Mouse (Mus musculus) CH12.LX (cell line): ENCODE measurements at regions not wholly inside any gene's neighbourhood (a gene's known extent, or its start where the extent isn't known, plus 50 kb on each side); places are given as distances from the start of the nearest gene placed in this dataset.

Source experiments
- DNase-seq: peaks from one replicate; pipeline ENCODE4 v3.0.0-alpha.2; 2013; ENCODE audit errors: extremely low read depth
- H3K27ac ChIP-seq: 2 replicates; pipeline ENCODE4 v1.5.1; 2012; ENCODE audit warnings: low read depth, mild to moderate bottlenecking, control low read depth, moderate library complexity; ENCODE audit not compliant: insufficient read depth
- H3K27me3 ChIP-seq: replicated peaks from 2 replicates; pipeline ENCODE3; 2012; ENCODE audit warnings: inconsistent platforms
- H3K36me3 ChIP-seq, 2 experiments: replicated peaks in 1 of 2; 2 replicates each; pipeline versions ENCODE3 to v1.6.1; 2012; ENCODE audit warnings: inconsistent platforms in 1 of 2, low read length in 1 of 2, mild to moderate bottlenecking in 1 of 2, mixed read lengths in 1 of 2, moderate library complexity in 1 of 2; ENCODE audit not compliant: control insufficient read depth in 1 of 2, insufficient read depth in 1 of 2
- H3K4me1 ChIP-seq, 2 experiments: 2 replicates each; pipeline ENCODE4 v1.6.1; 2012; ENCODE audit warnings: inconsistent platforms in 1 of 2, moderate library complexity in 1 of 2; ENCODE audit not compliant: insufficient read depth in 2 of 2, control insufficient read depth in 1 of 2
- H3K4me2 ChIP-seq: 2 replicates; pipeline ENCODE4 v1.6.1; 2012; ENCODE audit warnings: low read depth, mild to moderate bottlenecking, control low read depth; ENCODE audit not compliant: poor library complexity, insufficient read depth, severe bottlenecking
- H3K4me3 ChIP-seq, 3 experiments: fragments of 150-350 bp in 1 of 3; sonication (generic) in 1 of 3; replicated peaks in 1 of 3; 2 replicates each; pipeline versions ENCODE3 to v1.5.1; 2011 to 2012; ENCODE audit warnings: low read depth in 2 of 3, low read length in 2 of 3, mild to moderate bottlenecking in 2 of 3, moderate library complexity in 2 of 3, control low read depth in 1 of 3, improper control_type of control experiment in 1 of 3, inconsistent platforms in 1 of 3, mixed read lengths in 1 of 3; ENCODE audit not compliant: poor library complexity in 1 of 3
- H3K79me2 ChIP-seq: replicated peaks from 2 replicates; pipeline ENCODE4 v1.6.1; 2012; ENCODE audit warnings: mild to moderate bottlenecking, moderate library complexity; ENCODE audit not compliant: control insufficient read depth, poor library complexity, insufficient read depth, severe bottlenecking; ENCODE audit errors: extremely low read depth
- H3K9ac ChIP-seq: 2 replicates; pipeline ENCODE4 v1.6.1; 2012; ENCODE audit warnings: low read depth, mild to moderate bottlenecking, control low read depth, moderate library complexity; ENCODE audit not compliant: insufficient read depth
- H3K9me3 ChIP-seq: replicated peaks from 2 replicates; pipeline ENCODE3; 2012; ENCODE audit warnings: low read length, inconsistent platforms, mixed read lengths
- CHD1 ChIP-seq: IDR thresholded peaks from 2 replicates; pipeline ENCODE4 v1.6.1; 2012; ENCODE audit warnings: low read depth, low read length, improper control_type of control experiment, inconsistent platforms
- CTCF ChIP-seq, 2 experiments: IDR thresholded peaks in 1 of 2; conservative IDR thresholded peaks in 1 of 2; 2 replicates each; pipeline ENCODE4 v1.5.1; 2011 to 2012; ENCODE audit warnings: low read depth in 2 of 2, low read length in 2 of 2, improper control_type of control experiment in 1 of 2, inconsistent platforms in 1 of 2, mild to moderate bottlenecking in 1 of 2, moderate library complexity in 1 of 2
- E2F4 ChIP-seq: IDR thresholded peaks from 2 replicates; pipeline ENCODE4 v1.6.1; 2011; ENCODE audit warnings: low read depth, low read length, improper control_type of control experiment; ENCODE audit not compliant: insufficient replicate concordance
- ELF1 ChIP-seq: IDR thresholded peaks from 2 replicates; pipeline ENCODE4 v1.6.1; 2014; ENCODE audit warnings: low read depth, mild to moderate bottlenecking, inconsistent platforms, low read length, improper control_type of control experiment
- EP300 ChIP-seq: IDR thresholded peaks from 2 replicates; pipeline ENCODE4 v1.6.1; 2011; ENCODE audit warnings: low read length, improper control_type of control experiment
- ETS1 ChIP-seq: conservative IDR thresholded peaks from 2 replicates; pipeline ENCODE4 v1.6.1; 2012; ENCODE audit warnings: low read depth, mild to moderate bottlenecking, inconsistent platforms, low read length, improper control_type of control experiment, moderate library complexity
- HCFC1 ChIP-seq: IDR thresholded peaks from 2 replicates; pipeline ENCODE4 v1.6.1; 2012; ENCODE audit warnings: low read depth, mild to moderate bottlenecking, inconsistent platforms, low read length, improper control_type of control experiment
- IRF4 ChIP-seq: IDR thresholded peaks from 2 replicates; pipeline ENCODE4 v1.6.1; 2014; ENCODE audit warnings: low read depth, mild to moderate bottlenecking, inconsistent platforms, low read length, improper control_type of control experiment
- JUN ChIP-seq: IDR thresholded peaks from 2 replicates; pipeline ENCODE4 v1.6.1; 2011; ENCODE audit warnings: low read depth, mild to moderate bottlenecking, low read length, improper control_type of control experiment, moderate library complexity; ENCODE audit not compliant: insufficient read depth
- KAT2A ChIP-seq: IDR thresholded peaks from 2 replicates; pipeline ENCODE4 v1.6.1; 2012; ENCODE audit warnings: low read length, improper control_type of control experiment, inconsistent platforms; ENCODE audit not compliant: insufficient replicate concordance
- MAX ChIP-seq: IDR thresholded peaks from 2 replicates; pipeline ENCODE4 v1.6.1; 2011; ENCODE audit warnings: low read length, improper control_type of control experiment
- MAZ ChIP-seq: IDR thresholded peaks from 2 replicates; pipeline ENCODE4 v1.6.1; 2012; ENCODE audit warnings: low read depth, mild to moderate bottlenecking, inconsistent platforms, low read length, improper control_type of control experiment, moderate library complexity
- MEF2A ChIP-seq: IDR thresholded peaks from 2 replicates; pipeline ENCODE4 v1.6.1; 2014; ENCODE audit warnings: low read depth, mild to moderate bottlenecking, inconsistent platforms, low read length, improper control_type of control experiment, borderline replicate concordance
- MXI1 ChIP-seq: IDR thresholded peaks from 2 replicates; pipeline ENCODE4 v1.6.1; 2011; ENCODE audit warnings: mild to moderate bottlenecking, low read depth, low read length, improper control_type of control experiment
- NELFE ChIP-seq: IDR thresholded peaks from 2 replicates; pipeline ENCODE4 v1.6.1; 2011; ENCODE audit warnings: low read depth, low read length, improper control_type of control experiment
- PAX5 ChIP-seq: IDR thresholded peaks from 2 replicates; pipeline ENCODE4 v1.6.1; 2012; ENCODE audit warnings: low read length, inconsistent platforms, mixed read lengths
- POLR2A ChIP-seq: IDR thresholded peaks from 2 replicates; pipeline ENCODE4 v1.6.1; 2011; ENCODE audit warnings: low read depth, mild to moderate bottlenecking, improper control_type of control experiment, low read length
- POLR2AphosphoS2 ChIP-seq: IDR thresholded peaks from 2 replicates; pipeline ENCODE4 v1.6.1; 2011; ENCODE audit warnings: low read depth, low read length, improper control_type of control experiment
- RAD21 ChIP-seq: IDR thresholded peaks from 2 replicates; pipeline ENCODE4 v1.6.1; 2011; ENCODE audit warnings: low read depth, mild to moderate bottlenecking, low read length, improper control_type of control experiment, moderate library complexity
- SIN3A ChIP-seq: IDR thresholded peaks from 2 replicates; pipeline ENCODE4 v1.6.1; 2012; ENCODE audit warnings: low read length, improper control_type of control experiment, inconsistent platforms
- SMC3 ChIP-seq: IDR thresholded peaks from 2 replicates; pipeline ENCODE4 v1.6.1; 2011; ENCODE audit warnings: low read depth, low read length, improper control_type of control experiment
- UBTF ChIP-seq: IDR thresholded peaks from 2 replicates; pipeline ENCODE4 v1.6.1; 2012; ENCODE audit warnings: low read depth, mild to moderate bottlenecking, inconsistent platforms, low read length, improper control_type of control experiment, moderate library complexity
- USF1 ChIP-seq: IDR thresholded peaks from 2 replicates; pipeline ENCODE4 v1.6.1; 2014; ENCODE audit warnings: low read depth, mild to moderate bottlenecking, inconsistent platforms, low read length, improper control_type of control experiment
- USF2 ChIP-seq: conservative IDR thresholded peaks from 2 replicates; pipeline ENCODE4 v1.6.1; 2011; ENCODE audit warnings: low read depth, low read length, improper control_type of control experiment
- ZC3H11A ChIP-seq: IDR thresholded peaks from 2 replicates; pipeline ENCODE4 v1.6.1; 2012; ENCODE audit warnings: low read depth, mild to moderate bottlenecking, inconsistent platforms, low read length, improper control_type of control experiment
- ZMIZ1 ChIP-seq: IDR thresholded peaks from 2 replicates; pipeline ENCODE4 v1.6.1; 2012; ENCODE audit warnings: low read depth, mild to moderate bottlenecking, inconsistent platforms, low read length, improper control_type of control experiment
- ZNF384 ChIP-seq: IDR thresholded peaks from 2 replicates; pipeline ENCODE4 v1.6.1; 2012; ENCODE audit warnings: low read depth, low read length, improper control_type of control experiment, inconsistent platforms
- dilution Hi-C: fragments of 300-500 bp; cut with MboI; formaldehyde crosslinking; loops from 2 replicates; pipeline ENCODE4 v1.14.3; 2020; ENCODE audit warnings: low sequenced_read_pairs; ENCODE audit not compliant: extremely low pct_unique_long_range_greater_than_20kb, extremely low pct_ligation_motif_present
- in situ Hi-C: fragments of 300-500 bp; cut with MboI; formaldehyde crosslinking; loops from 3 replicates; pipeline ENCODE4 v1.14.3; 2019; ENCODE audit warnings: low sequenced_read_pairs, low pct_ligation_motif_present, low pct_unique_long_range_greater_than_20kb, mixed read lengths

- in situ Hi-C loops (no loop called here), dilution Hi-C loops (no loop called here)
- Histone ChIP-seq H3K9ac (no peak overlapping the region), H3K27ac (no peak overlapping the region), H3K4me2 (no peak overlapping the region), H3K36me3 (no peaks in the 10 kb centered on the region), H3K4me1 (peaks cover 4 to 27% of the 10 kb centered on the region in 2 experiments; a peak in 3 of 4 replicates), H3K27me3 (no peaks in the 10 kb centered on the region), H3K9me3 (no peaks in the 10 kb centered on the region), H3K4me3 (no peak overlapping the region), H3K79me2 (no peaks in the 10 kb centered on the region)
- TF ChIP-seq USF2 (no peak), HCFC1 (no peak), ELF1 (no peak), EP300 (no peak), POLR2AphosphoS2 (no peak)
- DNase-seq = no peak
These were observed 83.9 kb upstream of the 2210010C04Rik start for GRCm38 (mm10) chr6:41119176-41119575.

GRCm38 (mm10) chr6:41118201-41118976 lies 83.1 kb upstream of the 2210010C04Rik start:
- H3K79me2 ChIP-seq = no peaks in the 10 kb centered on the region
- H3K9me3 ChIP-seq = no peaks in the 10 kb centered on the region
- peaks cover 7 to 35% of the 10 kb centered on the region in 2 experiments for H3K4me1 ChIP-seq
- DNase-seq = peak; percentile 82
- dilution Hi-C loops (no loop called here), in situ Hi-C loops (no loop called here)
- no peak overlapping the region for H3K4me2 ChIP-seq
- no peak overlapping the region for H3K27ac ChIP-seq
- no peaks in the 10 kb centered on the region for H3K36me3 ChIP-seq
- H3K27me3 ChIP-seq = no peaks in the 10 kb centered on the region
- TF ChIP-seq E2F4 = no peak
- no peak for TF ChIP-seq MEF2A
- TF ChIP-seq CTCF (conservative IDR thresholded peaks at IDR 0.05 in 1 of 2, IDR thresholded peaks at IDR 0.05 in 1 of 2; ENCODE audit: low read depth in 2 of 2, low read length in 2 of 2) = peak; percentile 44 to 72
- no peak for TF ChIP-seq ZNF384
- TF ChIP-seq SIN3A = no peak
- TF ChIP-seq USF2 = no peak
- TF ChIP-seq ZC3H11A = no peak
- no peak for TF ChIP-seq MAZ
- no peak for TF ChIP-seq EP300
- no peak for TF ChIP-seq UBTF
- no peak for TF ChIP-seq ZMIZ1
- TF ChIP-seq CHD1 = no peak
- TF ChIP-seq PAX5 = no peak
- TF ChIP-seq NELFE = no peak
- no peak for TF ChIP-seq ETS1
- no peak for TF ChIP-seq JUN
- no peak for TF ChIP-seq KAT2A
- no peak for TF ChIP-seq IRF4
- TF ChIP-seq RAD21 = peak; percentile 69
- no peak for TF ChIP-seq USF1
- no peak for TF ChIP-seq MAX
- TF ChIP-seq MXI1 = no peak
- peak; percentile 13; the same call in 1 of the 2 replicates for TF ChIP-seq SMC3
- no peak for TF ChIP-seq POLR2A
- no peak overlapping the region for H3K9ac ChIP-seq
- H3K4me3 ChIP-seq = peak overlapping the region in 1 of 3 experiments; percentile 28
